Mouse (Mus musculus) adrenal gland, postnatal 14 days (tissue): Measurements from ENCODE around the gene Nfkbie. TPM values are rescaled to one million over a fixed set of nuclear protein-coding genes. Genes with fewer than 3 reads are reported as not detected.
A peak's percentile ranks its signal among the peaks of the same experiment; 100 is the strongest.

Experiments
- DNase-seq: peaks from one replicate; pipeline ENCODE4 v3.0.0; 2021; ENCODE audit warnings: mixed read lengths
- total RNA-seq: library from RNA; stranded (reverse); gene quantifications from 2 replicates; pipeline ENCODE4 v1.2.3, GENCODE M21; 2021

Nfkbie gene
- total RNA-seq, 1 experiment from 2014 or later: 3.6 TPM

DNA sequence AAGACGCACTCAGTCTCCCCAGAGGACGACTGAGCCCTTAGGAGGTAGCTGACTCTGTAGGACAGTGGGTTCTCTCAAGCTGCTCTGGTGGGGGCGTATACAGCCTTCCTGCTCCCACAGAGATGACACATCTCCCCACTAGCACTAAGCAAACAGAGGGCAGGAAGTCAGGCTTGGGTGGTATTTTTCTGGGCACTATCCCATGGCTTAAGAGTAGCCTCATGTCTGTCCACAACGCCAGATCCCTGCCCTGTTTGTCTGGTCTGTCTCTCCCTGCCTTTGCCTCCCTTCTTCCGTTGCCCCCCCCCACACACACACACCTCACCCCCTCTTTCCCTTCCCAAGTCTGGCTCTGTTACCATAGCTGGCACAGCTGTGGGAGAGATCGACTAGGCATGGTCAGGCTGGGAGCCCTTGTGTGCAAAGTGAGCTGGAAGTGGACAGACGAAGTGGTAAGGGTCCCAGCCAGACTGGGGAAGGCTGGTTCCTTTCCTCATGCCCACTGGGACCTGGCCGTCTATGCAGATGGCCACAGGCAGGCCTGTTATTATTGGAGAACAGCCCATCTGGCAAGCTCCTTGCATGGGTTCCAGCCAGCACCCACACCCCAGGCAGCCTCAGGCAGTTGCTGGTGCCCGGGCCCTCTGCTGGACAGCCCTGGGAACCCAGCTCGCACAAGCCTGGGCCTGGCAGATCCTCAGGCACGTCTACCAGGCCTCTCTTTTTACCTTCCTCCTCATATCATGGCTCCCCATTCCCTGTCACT is 41.3 kb downstream of the Nfkbie start:
- DNase-seq: peak; percentile 94

DNA sequence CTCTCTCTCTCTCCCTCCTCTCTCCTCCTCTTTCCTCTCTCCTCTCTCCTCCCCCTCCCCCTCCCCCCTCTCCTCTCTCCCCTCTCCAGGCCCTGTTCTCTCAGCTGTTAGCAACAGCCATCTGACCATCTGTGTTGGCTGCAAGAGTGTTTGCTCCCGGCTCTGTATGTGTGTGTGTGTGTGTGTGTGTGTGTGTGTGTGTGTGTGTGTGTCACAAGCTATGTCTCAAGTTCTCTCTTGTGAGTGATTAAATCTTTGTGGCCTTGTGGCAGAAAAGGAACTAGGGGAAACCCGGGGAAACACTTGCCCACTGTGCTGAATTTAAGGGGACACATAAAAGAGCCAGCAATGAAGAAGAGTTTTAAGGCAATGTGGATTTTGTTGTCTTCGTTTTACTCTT is 42.3 kb downstream of the Nfkbie start:
- DNase-seq: peak; percentile 62

DNA sequence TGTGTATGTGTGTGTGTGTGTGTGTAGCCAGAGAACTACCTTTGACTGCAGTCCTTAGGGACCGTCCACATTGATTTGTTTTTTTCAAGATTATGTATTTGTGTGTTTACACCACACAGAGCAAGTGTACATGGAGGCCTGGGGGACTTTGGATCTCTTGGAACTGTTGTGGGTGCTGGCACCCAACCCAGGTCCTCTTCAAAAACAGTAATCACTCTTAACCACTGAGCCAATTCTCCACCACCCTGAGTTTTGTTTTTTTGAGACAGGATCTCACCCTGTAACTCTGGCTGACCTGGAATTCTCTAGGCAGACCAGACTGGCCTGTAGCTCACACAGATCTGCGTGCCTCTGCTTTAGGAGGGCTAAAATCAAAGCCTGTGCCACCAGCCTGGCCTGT is 42.9 kb downstream of the Nfkbie start:
- no peak for DNase-seq

DNA sequence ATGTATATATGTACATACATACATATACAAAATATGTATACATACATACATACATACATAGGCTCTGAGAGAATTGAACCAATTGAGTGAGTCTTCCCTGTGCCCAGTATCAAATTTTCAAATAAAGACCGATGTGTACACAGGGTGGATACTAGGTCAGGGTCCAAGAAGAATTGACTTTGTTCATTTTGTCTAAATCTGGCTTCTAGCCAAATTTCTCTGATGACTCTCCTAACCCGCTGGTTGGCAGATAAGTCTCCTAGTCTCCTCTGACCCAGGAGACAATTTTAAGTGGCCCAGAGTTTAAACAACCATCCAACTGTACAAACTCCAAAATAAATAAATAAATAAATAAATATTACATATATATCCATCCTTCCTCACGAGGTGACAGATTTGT is 43.4 kb downstream of the Nfkbie start:
- DNase-seq: no peak

DNA sequence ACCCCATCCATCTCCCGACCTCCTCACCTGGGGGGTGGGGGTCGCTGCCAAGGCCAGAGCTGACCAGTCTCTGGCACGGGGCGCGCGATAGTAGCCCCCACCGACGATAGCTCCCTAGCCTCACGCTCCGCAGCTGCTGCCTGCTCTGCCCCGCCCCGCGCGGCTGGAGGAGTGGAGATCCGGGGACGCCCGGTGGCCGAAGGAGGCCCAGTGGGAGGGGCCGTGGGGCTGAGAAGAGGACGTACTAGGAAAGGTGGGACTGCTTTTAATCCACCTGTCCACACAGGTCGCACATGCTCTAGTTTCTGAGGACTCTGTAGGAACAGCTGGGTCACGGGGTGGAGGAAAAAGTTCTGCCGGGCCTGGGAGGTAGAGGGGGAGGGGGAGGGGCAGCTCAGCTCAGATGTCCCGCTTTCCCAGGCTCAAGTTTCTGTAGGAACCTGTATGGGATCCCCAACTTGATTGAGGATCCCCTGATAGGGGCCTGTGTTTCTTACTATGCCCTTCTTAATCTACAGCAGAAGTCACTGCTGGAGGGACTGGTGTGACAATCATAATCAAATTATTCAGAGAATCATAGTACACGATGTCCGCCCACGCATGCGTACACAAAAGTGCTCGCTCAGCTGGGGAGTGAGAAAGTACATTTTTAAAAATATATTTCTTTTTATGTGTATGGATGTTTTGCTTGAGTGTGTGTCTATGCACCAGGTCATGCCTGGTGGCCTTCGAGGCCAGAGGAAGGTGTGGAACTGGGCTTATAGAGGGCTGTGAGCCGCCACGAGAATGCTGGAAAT is 44.1 kb downstream of the Nfkbie start, which contains the start of gene Slc29a1:
Gene Slc29a1 (minus strand): TSS at position 161 of the 797 bp plus-strand sequence.
- DNase-seq: peak; percentile 87

DNA sequence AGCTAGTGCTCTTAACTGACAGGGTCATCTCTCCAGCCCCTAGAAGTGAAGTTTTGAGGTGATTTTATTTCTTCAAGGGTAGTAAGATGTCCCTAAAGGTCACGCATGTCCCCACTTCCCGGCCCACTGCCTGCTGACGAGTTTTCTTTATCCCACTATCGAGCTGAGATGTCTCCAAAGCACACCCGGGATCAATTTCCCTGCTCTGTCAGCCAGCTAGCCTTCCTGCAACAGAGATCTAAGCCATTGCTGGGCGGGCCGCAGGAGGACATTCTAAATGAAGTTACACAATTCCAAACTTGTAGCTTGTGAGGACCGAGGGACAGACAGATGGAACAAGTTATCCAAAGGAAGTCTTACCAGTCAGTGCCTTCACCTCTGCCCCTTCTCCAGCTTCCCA is 44.8 kb downstream of the Nfkbie start:
- no peak for DNase-seq

DNA sequence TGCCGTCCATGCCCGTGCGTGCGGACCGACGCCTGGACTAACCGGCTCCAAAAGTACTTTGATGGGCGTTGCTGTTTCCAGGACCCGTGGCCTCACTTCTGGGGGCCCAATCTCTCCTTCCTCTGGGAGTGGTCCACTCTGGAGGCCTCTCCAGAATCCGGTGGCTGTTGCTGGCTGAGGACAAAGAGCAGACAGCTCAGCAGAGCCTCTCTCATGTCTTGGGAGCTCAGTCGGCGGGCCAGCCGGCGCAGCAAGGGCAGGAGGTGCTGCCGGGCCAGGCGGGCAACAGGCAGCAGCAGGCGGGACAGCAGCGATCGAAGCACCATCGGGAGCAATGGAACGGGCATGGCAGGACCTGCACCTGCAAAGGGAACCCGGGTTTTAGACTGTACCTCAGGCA is 45.8 kb downstream of the Nfkbie start:
- DNase-seq: no peak

DNA sequence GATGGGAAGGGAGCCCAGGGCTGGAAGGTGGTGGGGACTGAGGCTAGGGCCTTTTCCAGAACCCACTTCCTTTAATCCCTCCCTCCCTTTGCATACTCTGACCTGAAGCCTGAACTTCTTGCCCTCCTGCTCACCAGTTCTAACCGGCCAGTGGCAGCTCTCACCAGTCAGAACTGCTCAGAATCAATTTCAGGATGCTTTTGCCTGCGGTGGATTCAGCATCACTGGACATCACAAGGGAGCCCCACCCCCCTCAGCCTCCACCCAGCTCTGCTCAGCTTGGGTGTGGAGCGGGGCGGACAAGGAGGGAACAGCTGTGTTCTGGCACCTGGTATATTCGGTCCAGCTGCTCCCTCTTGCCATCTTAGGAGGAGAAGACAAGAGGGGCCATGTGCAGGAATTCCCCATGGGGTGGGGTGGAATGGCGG is 46.4 kb downstream of the Nfkbie start, which contains the start of gene Mymx:
Gene Mymx (minus strand): TSS at position 226 of the 428 bp plus-strand sequence.
- no peak for DNase-seq

DNA sequence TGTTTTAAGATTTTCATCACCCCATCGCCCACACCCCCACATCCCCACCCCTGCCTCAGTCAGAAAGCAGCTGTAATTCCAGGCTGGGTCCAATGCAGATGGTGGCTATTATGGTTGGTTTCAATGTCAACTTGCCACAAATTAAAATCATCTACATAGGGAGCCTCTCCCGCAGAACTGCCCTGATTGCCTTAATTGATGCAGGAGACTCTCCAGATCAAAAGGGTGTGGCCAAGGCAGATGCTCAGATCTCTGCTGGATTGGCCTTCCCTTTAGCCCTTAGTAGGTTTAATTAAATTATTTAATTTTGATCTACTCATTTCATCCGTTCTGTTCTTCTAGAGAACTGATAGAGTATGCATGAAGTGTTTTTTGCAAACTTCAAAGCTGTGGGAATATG is 47.5 kb downstream of the Nfkbie start:
- no peak for DNase-seq

DNA sequence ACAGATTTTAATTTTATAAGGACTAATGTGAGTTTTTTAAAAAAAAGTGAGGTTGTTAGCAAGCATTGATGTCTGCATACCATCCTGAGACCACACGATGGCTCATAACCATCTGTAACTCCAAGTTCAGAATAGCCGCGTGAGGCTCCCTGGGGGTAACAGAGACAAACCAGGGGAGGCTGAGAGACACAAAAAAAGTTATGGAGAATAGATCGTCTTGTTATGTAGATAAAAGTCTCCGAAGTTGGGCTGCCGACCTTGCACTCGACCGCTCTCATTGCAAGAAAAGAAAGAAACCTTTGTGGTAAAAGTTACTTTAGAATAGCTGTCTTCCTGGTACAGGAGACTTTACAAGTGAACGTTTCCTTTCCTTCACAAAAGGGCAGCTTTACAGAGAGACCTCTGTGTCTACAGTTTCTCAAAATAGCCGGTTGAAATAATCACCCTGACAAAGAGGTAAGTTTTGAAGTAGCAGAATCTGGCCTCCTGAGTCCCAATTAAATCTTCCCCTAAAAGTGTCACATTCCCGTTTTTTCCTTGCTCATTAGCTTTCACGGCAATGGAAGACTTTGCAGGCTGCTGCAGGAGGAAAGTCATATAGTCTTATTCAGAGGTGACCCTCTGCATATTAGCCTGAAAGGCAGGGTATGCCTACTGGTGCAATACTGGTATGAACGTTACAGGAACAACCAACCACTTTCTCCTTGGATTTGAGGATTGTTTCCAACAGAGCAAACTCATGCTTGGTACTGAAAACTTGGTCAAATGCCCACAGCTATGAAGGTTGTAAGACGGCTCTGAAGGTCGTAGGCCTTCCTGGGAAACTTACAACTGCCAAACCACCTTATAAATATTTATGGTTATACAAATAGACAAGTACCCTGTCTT is 51.7 kb downstream of the Nfkbie start:
- no peak for DNase-seq

DNA sequence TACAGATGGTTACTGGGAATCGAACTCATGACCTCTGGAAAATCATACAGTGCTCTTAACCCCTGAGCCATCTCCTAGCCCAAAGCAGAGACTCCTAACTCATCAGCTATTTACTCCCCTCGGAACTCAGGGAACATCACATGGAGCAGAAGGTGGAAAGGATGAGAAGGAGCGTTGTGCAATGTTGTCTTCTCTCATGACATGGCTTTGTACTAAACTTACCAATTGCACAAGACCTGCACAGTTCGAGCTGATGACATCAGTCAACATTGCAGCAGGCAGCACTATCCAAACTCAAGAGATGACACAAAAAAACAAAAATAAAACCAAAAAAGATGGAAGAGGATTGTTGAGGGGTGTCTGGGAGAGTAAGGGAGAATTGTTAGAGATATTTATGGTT is 52.9 kb downstream of the Nfkbie start:
- DNase-seq: no peak

DNA sequence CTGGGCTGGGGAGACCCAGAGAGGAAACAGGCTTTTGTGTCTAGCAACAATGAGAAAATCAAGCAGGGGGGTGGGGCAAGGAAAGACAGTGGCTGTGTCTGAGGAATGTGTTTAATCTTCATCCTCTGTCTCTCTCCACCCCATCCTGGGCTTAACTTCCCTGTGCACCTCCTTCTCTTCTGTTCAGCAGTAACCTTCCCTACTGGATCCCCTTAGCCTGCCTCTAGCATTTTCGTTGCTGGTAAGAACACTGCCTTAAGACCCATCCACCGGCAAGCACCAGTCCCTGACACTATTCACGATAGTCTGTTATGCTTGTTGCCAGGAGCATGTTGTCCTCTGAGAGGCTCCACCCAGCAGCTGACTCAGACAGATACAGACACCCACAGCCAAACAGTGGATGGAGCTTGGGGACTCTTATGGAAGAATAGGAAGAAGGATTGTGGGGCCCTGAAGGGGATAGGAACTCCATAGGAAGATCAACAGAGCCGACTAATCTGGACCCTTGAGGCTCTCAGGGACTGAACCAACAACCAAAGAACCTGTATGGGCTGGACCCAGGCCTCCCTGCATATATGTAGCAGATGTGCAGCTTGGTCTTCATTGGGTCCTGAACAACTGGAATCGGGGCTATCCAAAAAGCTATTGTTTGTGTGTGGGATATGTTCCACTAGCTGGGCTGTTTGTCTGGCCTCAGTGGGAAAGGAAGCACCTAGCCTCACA is 54.8 kb downstream of the Nfkbie start:
- no peak for DNase-seq

DNA sequence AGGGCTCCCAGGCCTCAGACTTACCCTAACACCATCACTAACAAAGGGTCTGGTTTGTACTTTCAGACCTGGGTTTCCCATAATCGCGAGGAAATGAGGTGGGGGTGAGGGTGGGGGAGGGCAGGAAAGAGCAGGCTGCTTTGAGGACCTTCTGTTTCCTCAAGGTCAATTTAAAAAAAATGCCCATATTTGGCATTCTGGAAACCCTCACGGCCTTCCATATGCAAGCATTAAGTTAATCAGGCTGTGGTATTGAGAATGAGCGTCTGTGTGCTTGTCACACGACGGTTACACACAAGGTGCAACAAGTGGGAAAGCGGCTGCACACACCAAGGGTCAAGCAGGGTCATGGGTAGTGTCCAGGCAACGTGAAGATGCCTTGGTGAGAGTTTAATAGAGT is 56.5 kb downstream of the Nfkbie start:
- no peak for DNase-seq

Other genes starting within 250 kb of the Nfkbie start
- gene Cdc5l, start 122.0 kb upstream of the Nfkbie start, total RNA-seq: 44.3 and 44.8 TPM in 2 replicates
- not detected in 2 replicates for gene Spats1, start 80.3 kb upstream of the Nfkbie start, total RNA-seq
- 17.2 and 18.7 TPM in 2 replicates for gene Aars2, start 48.9 kb upstream of the Nfkbie start, total RNA-seq
- gene Tcte1, start 32.3 kb upstream of the Nfkbie start, total RNA-seq: not detected in 2 replicates
- 0.33 and 1.6 TPM in 2 replicates for gene Tmem151b, start 6.0 kb upstream of the Nfkbie start, total RNA-seq
- 54.8 and 56.1 TPM in 2 replicates for gene Slc35b2, start 8.2 kb downstream of the Nfkbie start, total RNA-seq
- gene Hsp90ab1, start 17.6 kb downstream of the Nfkbie start, total RNA-seq: 1,351 and 1,485 TPM in 2 replicates
- gene Slc29a1, start 43.9 kb downstream of the Nfkbie start, total RNA-seq: 114 and 140 TPM in 2 replicates
- gene Mymx, start 46.4 kb downstream of the Nfkbie start, total RNA-seq: 0.44 TPM in 1 of 2 replicates, not detected in the other
- gene Capn11, start 103.6 kb downstream of the Nfkbie start, total RNA-seq: 0.11 and 0.49 TPM in 2 replicates
- 119 and 122 TPM in 2 replicates for gene Mrpl14, start 130.6 kb downstream of the Nfkbie start, total RNA-seq
- gene Tmem63b, start 131.2 kb downstream of the Nfkbie start, total RNA-seq: 45.4 and 48.1 TPM in 2 replicates
- gene 1600014C23Rik, start 178.1 kb downstream of the Nfkbie start, total RNA-seq: not detected in 2 replicates